Mouse (Mus musculus) ovary, postnatal 36 days (tissue): Measurements from ENCODE around the gene Slc39a13.
A peak's percentile ranks its signal among the peaks of the same experiment; 100 is the strongest.
"Not testable (repeated sequence)": the region's sequence is repeated elsewhere in the genome, so short reads cannot be mapped to it uniquely, and the experiment has no call there.

Experiments used
- DNase-seq: peaks from one replicate; pipeline ENCODE4 v3.0.0; 2022; ENCODE audit warnings: low spot score, mixed read lengths

Slc39a13 gene

GRCm38 (mm10) chr2:91070076-91070800, at the start of gene Slc39a13:
Gene Slc39a13, minus strand, starts transcription at chr2:91070417.
- peak; percentile 97 for DNase-seq

GRCm38 (mm10) chr2:91119551-91119950, 49.3 kb upstream of the Slc39a13 start:
- no peak for DNase-seq

- DNase-seq = no peak
Observed at GRCm38 (mm10) chr2:91119061-91119460, 48.8 kb upstream of the Slc39a13 start.

- DNase-seq = no peak
Observed at GRCm38 (mm10) chr2:91118647-91119046, 48.4 kb upstream of the Slc39a13 start.

GRCm38 (mm10) chr2:91117585-91118275, 47.5 kb upstream of the Slc39a13 start, which contains the start of gene Mybpc3:
Gene Mybpc3, plus strand, starts transcription at chr2:91118144.
- no peak for DNase-seq

- DNase-seq = no peak
Observed at GRCm38 (mm10) chr2:91116842-91117241, 46.6 kb upstream of the Slc39a13 start.

- no peak for DNase-seq
Observed at GRCm38 (mm10) chr2:91115578-91115970, 45.4 kb upstream of the Slc39a13 start.

- DNase-seq = peak; percentile 98
Observed at GRCm38 (mm10) chr2:91114781-91115577, 44.8 kb upstream of the Slc39a13 start.

- no peak for DNase-seq
Observed at GRCm38 (mm10) chr2:91113852-91114251, 43.6 kb upstream of the Slc39a13 start.

- DNase-seq = no peak
Observed at GRCm38 (mm10) chr2:91113334-91113733, 43.1 kb upstream of the Slc39a13 start.

- DNase-seq = no peak
Observed at GRCm38 (mm10) chr2:91112491-91112890, 42.3 kb upstream of the Slc39a13 start.

GRCm38 (mm10) chr2:91111832-91112231, 41.6 kb upstream of the Slc39a13 start:
- not testable (repeated sequence) for DNase-seq

- DNase-seq = no peak
Observed at GRCm38 (mm10) chr2:91110429-91110828, 40.2 kb upstream of the Slc39a13 start.

- no peak for DNase-seq
Observed at GRCm38 (mm10) chr2:91109807-91110385, 39.7 kb upstream of the Slc39a13 start.

- no peak for DNase-seq
Observed at GRCm38 (mm10) chr2:91109241-91109640, 39.0 kb upstream of the Slc39a13 start.

GRCm38 (mm10) chr2:91108156-91108555, 37.9 kb upstream of the Slc39a13 start:
- DNase-seq = no peak

- peak; percentile 88 for DNase-seq
Observed at GRCm38 (mm10) chr2:91101124-91101740, 31.0 kb upstream of the Slc39a13 start.

GRCm38 (mm10) chr2:91098156-91098555, 27.9 kb upstream of the Slc39a13 start:
- DNase-seq = no peak

- DNase-seq = no peak
Observed at GRCm38 (mm10) chr2:91097015-91097414, 26.8 kb upstream of the Slc39a13 start.

- no peak for DNase-seq
Observed at GRCm38 (mm10) chr2:91096524-91096923, 26.3 kb upstream of the Slc39a13 start.

- no peak for DNase-seq
Observed at GRCm38 (mm10) chr2:91090827-91091226, 20.6 kb upstream of the Slc39a13 start.

- DNase-seq = no peak
Observed at GRCm38 (mm10) chr2:91090208-91090607, 20.0 kb upstream of the Slc39a13 start.
